Mouse (Mus musculus): ENCODE data around the gene Actc1.

Gene Actc1

GRCm38 (mm10) chr2:114047960-114048611 is 5.3 kb downstream of the Actc1 start:
- no peak for DNase-seq

GRCm38 (mm10) chr2:114046151-114046664 is 7.1 kb downstream of the Actc1 start:
- no peak for DNase-seq

- DNase-seq: no peak
Measured at GRCm38 (mm10) chr2:114037926-114038325, 15.4 kb downstream of the Actc1 start.

- DNase-seq: no peak
Measured at GRCm38 (mm10) chr2:114032259-114032658, 21.1 kb downstream of the Actc1 start.

- no peak for DNase-seq
Measured at GRCm38 (mm10) chr2:114023383-114023782, 30.0 kb downstream of the Actc1 start.

GRCm38 (mm10) chr2:114020210-114020563 is 33.2 kb downstream of the Actc1 start:
- no peak for DNase-seq

- no peak for DNase-seq
Measured at GRCm38 (mm10) chr2:114019474-114020209, 33.7 kb downstream of the Actc1 start.

GRCm38 (mm10) chr2:114018136-114018535 is 35.2 kb downstream of the Actc1 start:
- no peak for DNase-seq

GRCm38 (mm10) chr2:114014839-114015238 is 38.5 kb downstream of the Actc1 start:
- no peak for DNase-seq

- DNase-seq: no peak
Measured at GRCm38 (mm10) chr2:114013846-114014245, 39.5 kb downstream of the Actc1 start.

- no peak for DNase-seq
Measured at GRCm38 (mm10) chr2:114013295-114013771, 40.0 kb downstream of the Actc1 start, which contains the start of gene Gjd2. Gene Gjd2, minus strand, starts transcription at chr2:114013619.

- DNase-seq: no peak
Measured at GRCm38 (mm10) chr2:114012749-114013211, 40.6 kb downstream of the Actc1 start.

- DNase-seq: peak; percentile 18
Measured at GRCm38 (mm10) chr2:114011838-114012237, 41.5 kb downstream of the Actc1 start.

GRCm38 (mm10) chr2:114008321-114008720 is 45.0 kb downstream of the Actc1 start:
- DNase-seq: no peak

GRCm38 (mm10) chr2:113997484-113997883 is 55.9 kb downstream of the Actc1 start:
- DNase-seq: no peak

All from kidney, adult 18-20 months (tissue).